Mouse (Mus musculus) MEL-GATA-1-ER (cell line): Measurements from ENCODE around the gene Tbc1d2.
"Not testable (repeated sequence)": the region's sequence is repeated elsewhere in the genome, so short reads cannot be mapped to it uniquely, and the experiment has no call there.

ENCODE experiments used
- DNase-seq: peaks from one replicate; pipeline ENCODE4 v3.0.0-alpha.2; 2012; ENCODE audit warnings: low read depth; ENCODE audit errors: extremely low read depth

The Tbc1d2 gene

DNA sequence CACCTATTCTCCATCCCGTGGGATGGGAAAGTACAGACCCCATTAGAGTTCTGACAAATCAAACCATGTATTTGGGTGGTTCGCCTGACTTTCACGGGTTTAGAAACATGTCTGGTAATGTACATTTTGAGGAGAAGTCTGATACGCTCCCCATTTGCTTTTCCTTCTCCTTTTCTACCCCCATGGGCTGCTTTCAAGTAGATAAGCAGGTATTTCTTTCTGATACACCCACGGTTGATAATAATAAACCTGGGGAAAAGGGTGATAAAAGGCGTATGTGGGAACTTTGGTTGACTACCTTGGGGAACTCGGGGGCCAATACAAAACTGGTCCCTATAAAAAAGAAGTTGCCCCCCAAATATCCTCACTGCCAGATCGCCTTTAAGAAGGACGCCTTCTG is 68.0 kb downstream of the Tbc1d2 start:
- not testable (repeated sequence) for DNase-seq

DNA sequence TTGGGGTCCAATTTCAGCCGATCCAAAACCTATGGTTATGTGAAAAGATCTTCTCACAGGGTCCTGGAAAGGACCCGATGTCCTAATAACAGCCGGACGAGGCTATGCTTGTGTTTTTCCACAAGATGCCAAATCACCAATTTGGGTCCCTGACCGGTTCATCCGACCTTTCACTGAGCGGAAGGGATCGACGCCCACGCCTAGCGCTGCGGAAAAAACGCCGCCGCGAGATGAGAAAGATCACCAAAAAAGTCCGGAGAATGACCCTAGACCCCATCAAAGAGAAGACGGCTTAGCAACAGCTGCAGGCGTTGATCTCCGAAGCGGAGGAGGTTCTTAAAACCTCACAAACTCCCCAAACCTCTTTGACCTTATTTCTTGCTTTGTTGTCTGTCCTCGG is 68.4 kb downstream of the Tbc1d2 start:
- DNase-seq: not testable (repeated sequence)

DNA sequence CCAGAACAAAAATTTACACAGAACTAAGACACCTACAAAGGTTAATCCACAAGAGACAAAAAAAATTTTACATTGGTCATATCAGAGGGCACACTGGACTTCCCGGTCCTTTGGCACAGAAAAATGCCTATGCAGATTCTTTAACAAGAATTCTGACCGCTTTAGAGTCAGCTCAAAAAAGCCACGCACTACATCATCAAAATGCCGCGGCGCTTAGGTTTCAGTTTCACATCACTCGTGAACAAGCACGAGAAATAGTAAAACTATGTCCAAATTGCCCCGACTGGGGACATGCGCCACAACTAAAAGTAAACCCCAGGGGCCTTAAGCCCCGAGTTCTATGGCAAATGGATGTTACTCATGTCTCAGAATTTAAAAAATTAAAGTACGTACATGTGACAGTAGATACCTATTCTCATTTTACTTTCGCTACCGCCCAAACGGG is 69.2 kb downstream of the Tbc1d2 start:
- DNase-seq: not testable (repeated sequence)

DNA sequence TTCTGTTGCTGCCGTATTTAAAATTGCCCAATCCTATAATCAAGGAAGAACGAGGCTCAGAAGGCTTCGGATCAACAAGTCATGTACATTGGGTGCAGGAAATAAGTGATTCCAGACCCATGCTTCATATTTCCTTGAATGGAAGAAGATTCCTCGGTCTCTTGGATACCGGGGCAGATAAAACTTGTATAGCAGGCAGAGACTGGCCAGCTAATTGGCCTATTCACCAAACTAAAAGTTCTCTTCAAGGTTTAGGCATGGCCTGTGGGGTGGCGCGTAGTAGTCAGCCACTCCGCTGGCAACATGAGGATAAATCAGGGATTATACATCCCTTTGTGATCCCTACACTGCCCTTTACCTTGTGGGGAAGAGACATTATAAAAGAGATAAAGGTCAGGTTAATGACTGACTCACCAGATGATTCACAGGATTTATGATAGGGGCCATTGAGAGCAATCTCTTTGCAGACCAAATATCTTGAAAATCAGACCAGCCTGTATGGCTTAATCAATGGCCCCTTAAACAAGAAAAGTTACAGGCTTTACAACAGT is 71.1 kb downstream of the Tbc1d2 start:
- not testable (repeated sequence) for DNase-seq

- no peak for DNase-seq
Measured at GRCm38 (mm10) chr4:46578228-46578627, 71.8 kb downstream of the Tbc1d2 start.

DNA sequence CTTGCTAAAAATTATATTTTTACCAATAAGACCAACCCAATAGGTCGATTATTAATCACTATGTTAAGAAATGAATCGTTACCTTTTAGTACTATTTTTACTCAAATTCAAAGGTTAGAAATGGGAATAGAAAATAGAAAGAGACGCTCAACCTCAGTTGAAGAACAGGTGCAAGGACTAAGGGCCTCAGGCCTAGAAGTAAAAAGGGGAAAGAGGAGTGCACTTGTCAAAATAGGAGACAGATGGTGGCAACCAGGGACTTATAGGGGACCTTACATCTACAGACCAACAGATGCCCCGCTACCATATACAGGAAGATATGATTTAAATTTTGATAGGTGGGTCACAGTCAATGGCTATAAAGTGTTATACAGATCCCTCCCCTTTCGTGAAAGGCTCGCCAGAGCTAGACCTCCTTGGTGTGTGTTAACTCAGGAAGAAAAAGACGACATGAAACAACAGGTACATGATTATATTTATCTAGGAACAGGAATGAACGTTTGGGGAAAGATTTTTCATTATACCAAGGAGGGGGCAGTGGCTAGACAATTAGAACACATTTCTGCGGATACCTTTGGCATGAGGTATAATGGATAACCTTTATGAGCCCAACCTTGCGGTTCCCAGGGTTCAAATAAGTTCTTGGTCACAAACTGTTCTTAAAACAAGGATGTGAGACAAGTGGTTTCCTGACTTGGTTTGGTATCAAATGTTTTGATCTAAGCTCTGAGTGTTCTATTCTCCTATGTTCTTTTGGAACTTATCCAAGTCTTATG is 74.3 kb downstream of the Tbc1d2 start:
- not testable (repeated sequence) for DNase-seq

DNA sequence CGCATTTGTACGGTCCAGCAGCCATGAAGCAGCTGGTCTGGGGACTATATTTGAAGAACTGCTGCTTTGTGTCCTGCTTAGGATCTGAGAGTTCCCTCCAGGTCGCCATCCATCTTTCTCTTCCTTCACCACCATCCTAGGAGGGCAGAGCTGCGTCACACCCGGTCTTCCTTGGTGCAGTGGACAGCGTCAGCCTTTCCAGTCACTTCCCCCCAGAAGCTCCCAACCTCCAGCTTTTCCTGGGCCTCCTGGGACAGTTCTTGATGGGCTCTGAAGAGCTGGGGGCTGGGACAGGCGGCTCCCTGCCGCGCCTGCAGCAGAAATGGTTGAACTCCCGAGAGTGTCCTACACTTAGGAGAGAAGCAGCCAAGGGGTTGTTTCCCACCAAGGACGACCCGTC is 75.2 kb downstream of the Tbc1d2 start:
- no peak for DNase-seq

- DNase-seq: no peak
Measured at GRCm38 (mm10) chr4:46574024-46574753, 75.8 kb downstream of the Tbc1d2 start.

- DNase-seq: no peak
Measured at GRCm38 (mm10) chr4:46572616-46573015, 77.4 kb downstream of the Tbc1d2 start.

- no peak for DNase-seq
Measured at GRCm38 (mm10) chr4:46571744-46572143, 78.3 kb downstream of the Tbc1d2 start.

DNA sequence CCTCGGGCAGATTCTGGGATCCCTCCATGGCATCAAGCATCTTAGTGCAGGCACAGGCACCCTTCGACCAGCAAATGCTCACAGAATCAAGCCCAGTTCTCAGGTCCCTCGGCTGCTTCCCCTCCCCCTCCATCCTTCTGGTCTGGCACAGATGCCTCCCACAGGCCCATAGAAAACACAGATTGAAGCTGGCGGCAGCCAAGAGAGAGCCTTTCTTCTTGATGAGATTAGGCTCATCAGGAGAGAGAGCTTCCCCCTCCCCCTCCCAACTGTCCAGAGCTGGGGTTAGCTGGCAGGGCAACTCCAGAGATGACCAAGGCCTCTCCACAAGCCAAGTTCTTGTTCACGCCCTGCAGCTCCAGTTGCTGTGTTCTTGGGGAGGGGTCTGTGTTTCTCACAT is 80.3 kb downstream of the Tbc1d2 start:
- no peak for DNase-seq

DNA sequence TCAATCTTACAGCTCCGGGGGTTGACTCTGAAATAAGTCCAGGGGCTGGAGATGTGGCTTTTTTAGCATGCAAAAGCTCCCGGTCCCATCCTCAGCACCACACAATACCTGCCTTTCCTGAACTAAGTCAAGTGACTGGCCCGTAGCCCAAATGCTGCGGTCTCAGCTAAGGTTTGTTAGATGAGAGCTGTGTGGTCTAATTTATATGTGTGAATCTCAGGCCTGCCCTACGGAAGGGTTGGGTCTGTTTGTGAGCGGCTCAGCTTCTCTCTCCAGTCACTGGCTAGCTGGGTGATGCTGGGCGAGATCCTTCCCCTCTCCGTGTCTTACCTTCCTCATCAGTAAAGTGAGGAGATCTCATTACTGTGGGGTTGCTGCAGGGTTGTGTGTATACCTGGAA is 81.8 kb downstream of the Tbc1d2 start:
- DNase-seq: no peak

- DNase-seq: no peak
Measured at GRCm38 (mm10) chr4:46566931-46567671, 82.9 kb downstream of the Tbc1d2 start.

GRCm38 (mm10) chr4:46565393-46565955 is 84.5 kb downstream of the Tbc1d2 start:
- no peak for DNase-seq

DNA sequence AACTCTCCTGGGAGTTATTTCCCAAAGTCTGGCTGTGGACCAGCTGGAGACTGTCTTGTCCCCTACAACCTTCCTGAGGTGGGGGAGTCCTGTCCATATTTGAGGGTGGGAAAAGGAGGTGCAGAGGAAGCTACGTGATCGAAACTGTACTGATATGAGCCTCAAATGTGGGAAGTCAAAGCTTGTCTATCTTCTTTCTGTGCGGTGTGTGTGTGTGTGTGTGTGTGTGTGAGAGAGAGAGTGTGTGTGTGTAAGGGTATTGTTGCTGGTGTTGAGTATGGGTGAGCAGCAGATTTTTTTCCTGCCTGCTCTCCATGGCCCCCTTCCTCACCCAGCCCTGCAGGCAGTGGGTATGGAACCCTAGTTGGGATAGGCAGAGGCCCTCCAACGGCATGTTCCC is 85.8 kb downstream of the Tbc1d2 start:
- DNase-seq: no peak

GRCm38 (mm10) chr4:46563847-46564246 is 86.2 kb downstream of the Tbc1d2 start:
- DNase-seq: peak; percentile 94

DNA sequence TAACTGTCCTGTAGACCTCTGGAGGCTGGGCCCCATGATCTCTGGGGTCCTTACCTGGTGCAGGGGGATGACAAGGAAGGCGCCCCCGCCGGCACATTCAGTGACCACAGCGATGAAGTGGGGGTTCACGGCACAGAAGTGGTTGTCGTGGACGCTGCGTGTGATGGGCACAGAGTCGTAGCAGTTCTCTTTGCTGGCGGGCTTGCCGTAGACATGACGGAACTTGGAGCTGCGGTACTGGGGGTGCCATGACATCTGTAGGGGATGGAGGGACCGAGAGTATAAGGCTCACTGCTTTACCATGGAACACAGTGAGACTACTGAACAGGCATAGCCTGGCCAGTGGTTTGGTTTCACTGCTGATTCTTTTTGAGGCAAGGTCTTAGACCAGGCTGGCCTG is 87.2 kb downstream of the Tbc1d2 start:
- no peak for DNase-seq

- DNase-seq: peak; percentile 66
Measured at GRCm38 (mm10) chr4:46562037-46562436, 88.0 kb downstream of the Tbc1d2 start.

- DNase-seq: no peak
Measured at GRCm38 (mm10) chr4:46560069-46560705, 89.8 kb downstream of the Tbc1d2 start.

- DNase-seq: no peak
Measured at GRCm38 (mm10) chr4:46558672-46559667, 91.0 kb downstream of the Tbc1d2 start.
